Mouse (Mus musculus): ENCODE results near the gene Krtap17-1.
A peak's percentile ranks its signal among the peaks of the same experiment; 100 is the strongest.

The Krtap17-1 gene

DNA sequence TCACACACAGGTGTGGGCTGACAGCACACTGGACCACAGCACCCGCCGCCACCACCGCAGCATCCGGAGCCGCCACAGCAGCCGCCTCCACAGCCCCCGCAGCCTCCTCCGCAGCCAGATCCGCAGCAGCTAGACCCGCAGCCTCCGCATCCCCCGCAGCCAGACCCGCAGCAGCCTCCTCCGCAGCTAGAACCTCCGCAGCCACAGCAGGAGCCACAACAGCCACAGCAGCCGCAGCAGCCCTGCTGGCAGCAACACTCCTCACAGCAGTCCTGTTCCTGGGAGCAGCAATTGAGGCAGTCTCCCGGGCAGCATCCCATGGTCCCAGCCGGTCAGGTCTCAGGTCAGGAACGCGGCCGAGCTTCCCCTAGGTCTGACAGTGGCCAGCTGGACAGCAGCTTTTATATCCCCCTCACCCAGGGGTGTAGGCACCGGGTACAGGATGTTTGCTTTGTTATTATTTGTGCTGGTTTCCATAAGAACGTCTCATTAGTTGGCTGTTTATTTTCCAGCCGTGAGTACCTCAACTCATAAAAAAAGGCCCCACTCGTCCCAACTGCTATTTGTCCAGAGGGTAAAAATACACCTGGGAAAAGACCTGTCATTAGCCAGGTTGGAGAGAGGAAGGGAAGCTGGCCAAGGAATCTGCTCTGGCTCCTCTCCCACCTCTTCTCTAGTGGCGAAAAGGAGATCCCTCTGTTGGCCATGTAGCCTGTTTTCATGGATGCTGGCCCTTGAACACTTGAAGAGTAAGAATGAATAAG lies at the start of gene Krtap17-1:
TSS of gene Krtap17-1 (minus strand) at position 375 of the 764 bp plus-strand sequence.
- no peak for DNase-seq (ENCODE audit: low spot score)

DNA sequence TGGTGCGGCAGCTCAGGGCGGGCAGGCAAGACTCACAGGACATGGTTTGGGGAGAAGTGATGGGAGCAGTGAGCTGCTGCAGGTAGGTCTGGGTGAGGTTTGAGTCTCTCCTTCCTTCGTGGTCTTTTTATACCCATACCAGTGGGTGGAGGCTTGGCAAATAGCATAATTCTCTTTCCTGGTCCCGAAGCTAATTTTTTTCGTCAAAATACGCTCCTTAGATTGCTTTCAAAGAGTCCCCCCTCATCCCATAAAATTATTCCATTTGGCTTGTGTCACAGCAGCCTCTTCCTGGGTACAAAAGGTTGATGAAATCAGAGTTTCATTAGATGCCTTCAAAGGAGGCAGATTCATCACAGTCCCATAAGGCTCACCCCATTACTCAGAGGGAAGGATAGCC lies 47.7 kb upstream of the Krtap17-1 start, which contains the start of gene Krt34:
TSS of gene Krt34 (minus strand) at position 101 of the 400 bp plus-strand sequence.
- no peak for DNase-seq (ENCODE audit: low spot score)

DNA sequence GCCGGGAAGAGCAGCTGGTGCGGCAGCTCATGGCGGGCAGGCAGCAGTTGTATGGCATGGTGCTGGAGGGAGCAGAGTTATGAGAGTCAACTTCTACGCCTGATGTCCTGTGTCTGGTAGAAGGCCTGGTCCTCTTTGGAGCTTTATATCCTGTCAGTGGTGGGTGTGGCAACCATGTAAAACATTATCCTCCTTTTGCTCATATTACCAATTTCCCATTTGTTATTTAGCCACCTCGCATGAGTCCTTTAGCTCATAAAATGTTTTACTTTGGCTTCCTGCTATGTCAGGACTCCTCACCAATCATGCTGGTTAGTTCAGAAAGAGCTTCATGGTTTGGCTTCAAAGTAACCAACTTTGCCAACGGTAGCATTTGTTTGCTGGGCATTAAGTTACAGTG lies 36.0 kb upstream of the Krtap17-1 start, which contains the start of gene Krt33b:
TSS of gene Krt33b (minus strand) at position 101 of the 400 bp plus-strand sequence.
- DNase-seq (ENCODE audit: low spot score) = no peak

DNA sequence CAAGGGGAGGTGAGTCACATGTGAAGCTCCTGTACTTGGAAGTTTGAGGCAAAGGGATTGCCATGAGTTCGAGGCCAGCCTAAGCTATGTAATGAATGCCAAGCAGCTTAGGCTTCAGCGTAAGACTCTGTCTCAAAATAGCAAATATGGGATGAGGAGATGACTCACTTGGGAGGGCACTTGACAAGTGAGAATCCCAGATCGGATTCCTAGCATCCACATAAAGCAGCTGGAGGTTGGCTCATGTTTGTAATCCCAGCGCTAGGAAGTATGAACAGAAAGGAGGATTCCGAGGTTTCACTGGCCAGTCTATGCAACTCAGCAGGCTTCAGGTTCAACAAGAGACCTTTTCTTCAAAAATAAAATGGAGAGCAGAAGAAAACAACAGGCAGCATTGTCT lies 27.6 kb upstream of the Krtap17-1 start:
- DNase-seq (ENCODE audit: low spot score) = no peak

DNA sequence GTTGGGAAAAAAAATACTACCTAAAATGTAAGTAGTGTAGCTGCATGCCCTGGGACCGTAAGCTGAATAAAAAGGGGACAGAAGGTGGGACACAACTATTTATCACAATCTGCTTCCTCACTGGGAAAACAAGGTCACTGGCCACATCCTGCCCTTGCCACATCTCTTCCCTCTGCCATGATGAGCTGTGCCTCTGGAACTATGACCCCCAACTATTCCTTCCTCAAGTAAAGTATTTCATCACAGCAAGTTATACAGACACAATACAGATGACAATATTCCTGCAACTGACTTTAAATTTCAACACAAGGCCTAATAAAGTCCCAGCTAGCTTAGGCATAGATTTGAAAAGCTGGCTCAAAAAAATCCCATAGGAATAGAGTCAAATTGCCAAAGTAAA lies 25.7 kb upstream of the Krtap17-1 start:
- no peak for DNase-seq (ENCODE audit: low spot score)

DNA sequence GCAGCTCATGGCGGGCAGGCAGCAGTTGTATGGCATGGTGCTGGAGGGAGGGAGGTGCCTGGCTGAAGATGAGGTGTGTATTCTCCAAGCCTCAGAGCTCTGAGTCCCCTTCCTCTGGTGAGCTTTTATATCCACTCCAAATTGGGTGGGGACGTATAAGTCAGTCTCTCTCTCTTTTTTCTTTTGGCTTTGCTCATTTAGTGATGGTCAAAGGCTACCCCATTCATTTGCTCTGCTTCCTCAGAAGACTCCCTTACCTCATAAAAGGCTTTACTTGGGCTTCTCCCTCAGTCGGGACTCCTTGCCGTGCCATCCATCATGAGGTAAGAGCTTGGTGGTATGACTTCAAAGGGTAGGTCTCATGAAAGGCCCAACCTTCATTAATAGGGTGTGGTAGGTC lies 22.3 kb upstream of the Krtap17-1 start, which contains the start of gene Krt33a:
TSS of gene Krt33a (minus strand) at position 101 of the 400 bp plus-strand sequence.
- no peak for DNase-seq (ENCODE audit: low spot score)

DNA sequence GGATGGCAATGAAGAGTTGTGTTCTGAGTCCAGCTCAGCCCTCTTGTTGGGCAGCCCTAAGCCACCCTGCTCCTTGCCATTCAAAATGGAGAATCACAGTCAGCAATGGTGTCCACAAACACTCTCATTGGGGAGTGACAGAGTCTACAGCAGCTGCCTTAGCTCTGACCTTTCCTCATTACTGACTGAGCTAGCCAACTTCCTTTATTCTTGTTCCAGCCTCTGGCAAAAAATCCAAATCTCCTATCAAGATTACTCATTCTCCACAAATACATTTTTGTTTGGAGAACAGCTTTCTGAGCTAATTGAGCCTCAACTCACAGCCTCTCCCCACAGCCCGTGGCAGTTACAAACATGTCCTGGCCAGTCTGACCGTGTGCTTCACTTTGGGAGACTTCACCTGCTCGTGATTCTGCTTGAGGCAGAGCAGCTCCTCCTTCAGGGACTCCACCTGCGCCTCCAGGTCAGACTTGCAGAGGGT lies 19.9 kb upstream of the Krtap17-1 start:
- DNase-seq (ENCODE audit: low spot score) = peak; percentile 50

DNA sequence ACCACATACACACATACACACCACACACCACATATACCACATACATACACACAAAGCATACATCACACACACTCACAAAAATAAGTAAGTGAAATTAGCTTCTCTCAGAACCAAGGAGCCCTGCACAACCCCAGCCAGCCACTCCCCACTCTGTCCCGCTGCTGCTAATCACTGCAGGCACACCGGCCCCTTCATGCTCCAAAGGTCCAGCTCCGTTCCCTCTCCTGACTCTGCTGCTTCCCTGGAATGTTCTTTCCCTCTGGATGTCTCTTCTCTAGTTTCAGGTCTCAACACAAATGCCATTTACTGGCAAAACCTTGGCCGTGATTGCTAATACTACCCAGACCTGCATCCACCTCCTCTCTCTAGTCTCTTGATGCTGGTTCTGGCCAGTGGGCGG lies 16.9 kb upstream of the Krtap17-1 start:
- DNase-seq (ENCODE audit: low spot score) = no peak

DNA sequence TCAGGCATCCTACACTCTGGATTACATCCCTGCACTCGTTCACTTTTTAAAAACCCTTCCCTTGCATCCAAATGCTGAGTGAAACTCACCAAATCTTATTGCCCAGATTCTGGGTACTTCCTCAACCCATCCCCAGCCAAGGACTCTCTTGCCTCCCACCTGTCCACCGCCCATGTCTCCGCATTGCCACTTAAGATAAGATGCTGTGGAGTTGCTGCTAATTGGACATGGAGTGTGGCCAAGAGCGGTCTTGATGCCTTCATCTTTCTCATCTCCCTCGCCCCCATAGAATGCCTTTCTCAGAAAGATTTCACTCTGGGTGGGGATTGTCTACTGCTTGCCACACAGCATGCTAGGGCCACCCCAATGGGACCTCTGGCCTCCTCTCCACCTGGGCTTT lies 14.5 kb upstream of the Krtap17-1 start:
- no peak for DNase-seq (ENCODE audit: low spot score)

DNA sequence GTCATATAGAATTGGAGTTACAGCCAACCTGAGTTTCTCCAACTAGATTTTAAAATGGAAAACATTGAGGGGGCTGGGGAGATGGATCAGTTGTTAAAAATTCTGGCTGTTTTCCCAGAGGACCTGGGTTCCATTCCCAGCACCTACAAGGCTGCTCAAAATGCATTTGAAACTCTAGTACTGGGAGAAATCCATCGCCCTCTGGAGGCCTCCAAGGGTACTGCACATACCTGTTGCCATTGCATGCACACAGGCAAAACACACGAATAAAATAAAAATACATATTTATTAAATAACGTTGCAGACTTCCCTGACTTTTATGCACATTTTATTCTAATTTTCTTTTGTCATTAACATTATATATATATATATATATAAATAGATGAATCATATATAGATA lies 12.8 kb upstream of the Krtap17-1 start:
- no peak for DNase-seq (ENCODE audit: low spot score)

DNA sequence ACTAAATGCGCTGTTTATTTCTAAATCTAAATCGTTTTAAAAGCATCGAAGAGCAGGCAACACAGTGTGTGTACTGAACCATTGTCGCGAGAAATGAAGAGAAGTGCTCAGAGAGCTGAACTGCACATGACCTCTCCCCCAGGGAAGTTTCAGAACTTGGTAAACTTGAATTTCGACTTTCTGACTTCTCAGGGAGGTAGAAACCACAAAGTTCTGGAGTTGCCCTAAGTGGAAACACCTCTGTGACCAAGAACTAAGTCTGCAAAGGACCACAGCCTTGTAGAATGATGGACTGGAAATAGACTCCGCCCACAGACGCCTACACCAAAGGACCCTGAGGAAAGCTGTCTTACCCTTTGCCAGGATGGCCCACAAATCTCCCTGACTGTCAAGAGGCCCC lies 12.1 kb upstream of the Krtap17-1 start:
- DNase-seq (ENCODE audit: low spot score) = no peak

DNA sequence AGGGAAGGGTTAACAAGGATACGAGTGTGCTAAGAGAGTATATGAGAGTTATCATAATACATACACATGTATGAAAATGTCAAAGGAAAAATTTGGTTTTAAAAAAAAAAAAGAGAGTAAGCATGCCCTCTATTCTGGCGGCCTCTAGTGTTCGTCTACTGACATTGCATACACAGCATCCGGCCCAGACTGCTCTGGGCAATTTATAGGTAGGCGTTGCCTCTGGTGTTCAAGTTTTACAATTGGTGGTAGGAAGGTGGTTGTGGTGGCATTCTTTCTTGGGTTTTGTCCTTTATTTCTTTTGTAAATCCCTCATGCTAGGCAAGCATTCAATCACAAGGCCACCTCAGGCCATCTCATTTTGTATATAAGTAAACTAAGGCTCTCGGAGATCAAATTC lies 11.1 kb upstream of the Krtap17-1 start:
- peak; percentile 44 for DNase-seq (ENCODE audit: low spot score)

DNA sequence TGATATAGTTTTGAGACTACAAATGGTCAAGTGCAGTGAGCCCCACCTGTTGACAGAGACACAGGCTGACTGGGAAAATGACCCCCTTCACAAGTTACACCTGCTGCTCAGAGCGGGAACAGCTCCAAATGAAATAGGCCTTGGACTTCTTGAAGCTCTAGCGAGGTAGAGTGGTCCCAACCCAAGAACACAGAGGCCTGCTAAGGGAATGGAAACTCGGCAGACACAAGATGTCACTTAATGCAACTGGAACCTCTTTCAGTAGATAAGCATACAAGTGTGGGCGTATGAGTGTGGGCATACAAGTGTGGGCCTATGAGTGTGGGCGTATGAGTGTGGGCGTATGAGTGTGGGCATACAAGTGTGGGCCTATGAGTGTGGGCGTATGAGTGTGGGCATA lies 5.3 kb upstream of the Krtap17-1 start:
- no peak for DNase-seq (ENCODE audit: low spot score)

DNA sequence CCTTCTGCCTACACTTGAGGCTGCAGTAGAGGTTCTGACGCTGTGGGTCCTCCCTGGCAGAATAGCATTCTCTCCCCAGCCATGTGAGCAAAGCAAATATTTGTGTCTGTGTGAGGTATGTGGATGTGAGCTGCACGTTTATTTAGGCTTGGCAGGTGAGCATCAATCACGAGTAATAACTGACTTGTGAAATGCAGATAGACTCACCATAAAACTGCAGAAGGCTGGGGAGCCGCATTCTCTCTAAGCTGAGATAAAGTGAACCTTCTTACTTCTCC lies 529 bp upstream of the Krtap17-1 start:
- DNase-seq (ENCODE audit: low spot score) = no peak

DNA sequence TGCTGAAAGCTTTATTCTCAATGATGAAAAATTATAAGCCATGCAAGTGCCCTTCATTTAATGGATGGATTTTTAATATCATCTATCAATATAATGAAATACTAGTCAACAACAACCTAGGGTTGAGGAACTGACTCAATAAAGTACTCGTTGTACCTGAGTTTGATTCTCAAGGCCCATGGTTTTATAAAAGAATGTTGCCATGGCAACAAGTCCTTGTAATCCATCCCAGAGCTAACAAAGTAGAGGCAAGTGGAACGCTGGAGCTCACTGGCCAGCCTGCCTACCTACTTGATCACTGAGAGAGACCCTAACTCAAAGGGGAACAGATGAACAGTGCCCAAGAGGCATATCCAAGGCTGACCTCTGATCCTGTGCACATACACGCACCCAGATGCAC lies 3.2 kb downstream of the Krtap17-1 start:
- no peak for DNase-seq (ENCODE audit: low spot score)

DNA sequence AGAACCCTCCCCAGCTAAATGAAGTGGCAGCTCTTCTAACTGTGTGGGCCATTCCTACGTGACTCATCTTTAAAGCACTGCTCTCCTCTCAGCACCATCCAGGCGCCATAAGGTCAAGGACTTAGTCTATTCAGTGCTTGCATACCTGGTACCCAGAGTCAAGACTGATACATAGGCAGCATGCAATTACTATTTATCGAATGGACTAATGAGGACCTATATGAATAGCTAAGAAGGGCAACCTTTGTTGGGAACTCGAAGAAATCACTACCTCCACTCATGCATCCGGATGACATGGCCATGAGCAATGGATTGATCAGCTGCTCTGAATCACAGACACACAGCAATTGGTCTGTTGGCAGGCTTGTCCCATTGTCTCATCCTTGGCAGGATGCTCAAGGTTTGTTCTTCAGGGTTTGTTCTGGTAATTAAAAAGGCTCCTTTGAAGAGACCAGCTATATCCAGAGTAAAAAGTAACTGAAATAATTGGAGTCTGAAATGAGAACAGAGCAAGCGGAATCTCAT lies 3.9 kb downstream of the Krtap17-1 start:
- no peak for DNase-seq (ENCODE audit: low spot score)

DNA sequence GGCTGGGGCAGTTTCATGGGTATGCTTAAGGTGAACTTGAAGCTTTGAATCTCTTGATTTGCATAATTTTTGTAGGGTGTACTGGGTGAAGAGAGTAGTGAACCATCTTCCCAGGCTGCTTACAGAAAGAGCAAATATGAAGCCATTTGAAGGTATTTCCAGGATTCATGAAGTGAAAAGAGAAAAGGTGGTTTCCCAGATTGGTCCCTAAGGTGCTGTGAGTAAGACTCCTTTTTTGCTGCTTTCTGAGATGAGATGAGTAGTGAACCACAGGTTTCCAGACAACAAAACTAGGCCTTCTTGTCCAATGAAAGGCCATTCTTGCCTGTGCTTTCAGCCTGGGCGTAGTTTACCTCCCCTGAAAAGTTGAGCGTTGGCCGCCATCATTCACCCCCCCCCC lies 5.3 kb downstream of the Krtap17-1 start:
- DNase-seq (ENCODE audit: low spot score) = no peak

DNA sequence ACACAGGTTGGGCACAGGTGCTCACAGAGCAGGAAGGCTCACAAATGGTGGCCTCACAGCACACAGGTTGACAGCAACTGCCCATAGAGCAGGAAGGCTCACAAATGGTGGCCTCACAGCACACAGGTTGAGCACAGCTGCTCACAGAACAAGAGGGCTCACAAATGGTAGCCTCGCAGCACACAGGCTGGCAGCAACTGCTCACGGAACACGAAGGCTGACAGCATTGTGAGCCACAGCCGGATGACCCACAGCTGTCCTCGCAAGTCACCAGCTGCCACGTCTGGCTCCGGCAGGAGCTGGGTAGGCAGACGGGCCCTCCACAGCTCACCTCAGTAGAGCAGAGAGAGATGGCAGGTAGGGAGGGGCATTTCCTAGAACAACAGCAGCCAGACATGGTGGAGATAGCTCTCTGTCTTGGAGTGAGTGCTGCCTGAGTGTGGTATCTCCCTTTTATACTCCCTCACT lies 7.6 kb downstream of the Krtap17-1 start, which contains the start of gene Krtap16-1:
TSS of gene Krtap16-1 (minus strand) at position 418 of the 468 bp plus-strand sequence.
- DNase-seq (ENCODE audit: low spot score) = no peak

DNA sequence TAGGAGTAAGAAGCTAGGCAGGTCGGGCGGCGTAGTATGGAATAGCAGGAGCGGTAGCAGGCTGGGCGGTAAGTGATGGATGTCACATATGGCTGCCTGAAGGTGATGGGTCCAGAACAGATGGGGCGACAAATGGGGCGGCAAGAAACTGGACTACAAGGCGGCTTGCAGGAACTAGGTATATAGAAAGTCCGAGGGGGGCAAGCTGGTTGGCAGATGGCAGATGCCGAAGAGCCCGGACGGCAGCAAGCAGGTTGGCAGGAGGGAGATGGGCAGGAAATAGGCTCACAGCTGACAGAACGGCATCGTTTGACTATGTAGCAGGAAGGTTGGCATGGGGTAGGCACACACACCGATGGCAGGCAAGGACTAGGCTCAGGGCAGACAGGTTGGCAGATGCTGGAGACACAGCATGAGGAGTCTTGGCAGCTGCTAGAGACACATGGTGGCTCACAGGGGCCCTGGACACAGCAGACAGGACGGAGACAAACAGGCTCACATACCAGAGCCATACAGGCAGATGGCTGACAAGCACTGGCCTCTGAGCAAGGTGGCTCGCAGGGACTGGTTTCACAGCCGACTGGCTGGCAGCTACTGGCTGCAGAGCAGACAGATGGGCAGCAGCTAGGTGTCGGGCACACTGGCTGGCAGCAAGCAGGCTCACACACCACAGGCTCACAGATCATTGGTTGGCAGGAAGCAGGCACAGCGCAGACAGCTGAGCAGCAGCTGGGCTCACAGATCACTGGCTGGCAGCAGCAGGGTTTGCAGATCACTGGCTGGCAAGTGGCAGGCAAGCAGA lies 8.3 kb downstream of the Krtap17-1 start:
- DNase-seq (ENCODE audit: low spot score) = no peak

DNA sequence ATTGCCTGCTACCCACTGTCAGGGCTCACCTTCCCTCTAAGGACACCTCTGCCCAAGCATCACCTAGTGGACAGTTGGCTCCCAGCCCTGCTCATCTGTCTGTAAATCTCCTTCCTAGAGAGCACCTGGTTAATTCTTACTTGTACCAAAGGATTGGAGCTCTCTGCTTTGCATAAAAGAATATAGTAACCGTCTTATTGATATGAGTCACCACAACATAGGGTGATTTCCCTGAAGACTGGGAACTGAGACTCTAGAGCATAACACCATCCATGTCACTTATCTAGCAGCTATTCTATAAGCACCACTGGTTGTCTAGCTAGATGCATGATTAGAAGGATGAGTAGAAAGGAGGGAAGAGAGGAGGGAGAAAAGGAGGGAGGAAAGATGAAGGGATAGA lies 10.4 kb downstream of the Krtap17-1 start:
- no peak for DNase-seq (ENCODE audit: low spot score)

DNA sequence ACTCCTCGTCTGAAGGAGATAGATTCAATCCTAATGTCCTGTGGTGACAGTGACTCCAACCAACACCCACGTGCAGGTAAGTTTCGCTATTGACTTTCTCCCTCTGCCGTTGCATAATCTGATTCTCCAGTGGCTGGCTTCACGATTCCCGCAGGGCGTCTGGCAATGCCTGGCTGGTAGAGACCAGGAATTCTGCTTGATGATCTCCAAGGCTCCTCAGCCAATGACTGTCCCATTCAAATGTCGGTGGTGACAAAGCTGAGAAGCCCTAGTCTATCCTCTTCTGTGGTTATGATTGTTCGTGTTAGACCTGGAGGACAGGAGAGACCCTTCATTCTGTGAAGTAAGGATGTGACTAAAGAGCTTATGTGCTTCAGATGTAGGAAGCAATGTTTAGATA lies 11.1 kb downstream of the Krtap17-1 start:
- DNase-seq (ENCODE audit: low spot score) = no peak

DNA sequence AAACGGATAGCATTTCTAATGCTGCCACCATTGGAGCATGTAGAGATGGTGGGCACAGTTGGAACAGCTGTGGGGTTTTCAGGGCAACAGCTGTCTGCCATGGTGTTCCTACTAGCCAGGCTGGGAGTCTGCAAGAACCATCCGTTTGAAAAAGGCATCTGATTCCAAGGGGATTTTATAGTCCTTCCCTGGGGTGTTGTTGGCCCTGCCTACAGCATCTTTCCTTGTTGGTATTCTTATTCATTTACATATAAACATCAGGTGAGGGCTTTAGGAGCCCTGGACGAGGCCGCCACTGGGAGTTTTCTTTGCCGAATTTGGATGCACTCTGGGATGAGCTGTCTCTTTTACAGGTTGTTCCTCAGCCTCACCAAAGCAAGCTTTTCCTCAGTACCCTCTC lies 14.8 kb downstream of the Krtap17-1 start, which contains the start of gene Krtap29-1:
TSS of gene Krtap29-1 (minus strand) at position 101 of the 400 bp plus-strand sequence.
- DNase-seq (ENCODE audit: low spot score) = no peak

DNA sequence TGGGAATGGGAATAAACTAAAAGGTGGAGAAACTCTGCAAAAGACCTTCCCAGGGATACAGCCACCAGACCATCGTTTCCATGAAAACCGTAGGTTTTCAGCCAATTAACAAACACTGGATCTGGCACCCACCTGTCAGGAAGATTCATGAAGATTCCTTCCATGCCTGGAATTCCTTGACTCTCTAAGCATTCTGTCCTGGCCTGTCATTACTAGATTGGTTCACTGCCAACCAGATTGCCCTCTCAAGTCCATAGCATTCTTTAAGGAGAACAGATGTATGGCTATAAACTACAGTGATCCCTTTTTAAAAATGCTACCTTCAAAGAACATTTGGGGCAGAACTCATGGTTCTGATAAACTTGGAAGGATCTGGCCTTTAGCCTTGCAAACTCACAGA lies 27.8 kb downstream of the Krtap17-1 start:
- DNase-seq (ENCODE audit: low spot score) = no peak
